Mouse (Mus musculus) NIH3T3 (cell line): ENCODE results near the gene Il18.

Experiments
- DNase-seq: peaks from one replicate; pipeline ENCODE4 v3.0.0-alpha.2; 2012; ENCODE audit warnings: low read depth

The Il18 gene

GRCm38 (mm10) chr9:50553547-50553946 lies 1.1 kb upstream of the Il18 start:
- no peak for DNase-seq

GRCm38 (mm10) chr9:50555094-50555446 lies 443 bp downstream of the Il18 start, which contains the start of gene Bco2:
Gene Bco2, minus strand, starts transcription at chr9:50555181.
- DNase-seq, result no peak

- no peak for DNase-seq
Measured at GRCm38 (mm10) chr9:50561145-50561917, 6.7 kb downstream of the Il18 start, which contains the start of gene Tex12. Gene Tex12, minus strand, starts transcription at chr9:50561325.

- DNase-seq, result no peak
Measured at GRCm38 (mm10) chr9:50561918-50562360, 7.3 kb downstream of the Il18 start.

GRCm38 (mm10) chr9:50565173-50565572 lies 10.5 kb downstream of the Il18 start:
- DNase-seq, result peak; percentile 72

GRCm38 (mm10) chr9:50565940-50566339 lies 11.3 kb downstream of the Il18 start:
- no peak for DNase-seq

GRCm38 (mm10) chr9:50567372-50567771 lies 12.7 kb downstream of the Il18 start:
- no peak for DNase-seq

GRCm38 (mm10) chr9:50567881-50568280 lies 13.3 kb downstream of the Il18 start:
- no peak for DNase-seq

- DNase-seq, result peak; percentile 72
Measured at GRCm38 (mm10) chr9:50569599-50570525, 15.2 kb downstream of the Il18 start.

- peak; percentile 85 for DNase-seq
Measured at GRCm38 (mm10) chr9:50580370-50580769, 25.7 kb downstream of the Il18 start.

GRCm38 (mm10) chr9:50585145-50585818 lies 30.7 kb downstream of the Il18 start:
- no peak for DNase-seq

- no peak for DNase-seq
Measured at GRCm38 (mm10) chr9:50586955-50587354, 32.3 kb downstream of the Il18 start.

GRCm38 (mm10) chr9:50590856-50591518 lies 36.4 kb downstream of the Il18 start:
- peak; percentile 76 for DNase-seq

GRCm38 (mm10) chr9:50592955-50593354 lies 38.3 kb downstream of the Il18 start:
- DNase-seq, result no peak

- DNase-seq, result peak; percentile 64
Measured at GRCm38 (mm10) chr9:50593544-50593943, 38.9 kb downstream of the Il18 start.

GRCm38 (mm10) chr9:50594794-50595417 lies 40.3 kb downstream of the Il18 start:
- DNase-seq, result no peak

GRCm38 (mm10) chr9:50596973-50597372 lies 42.3 kb downstream of the Il18 start:
- no peak for DNase-seq

- no peak for DNase-seq
Measured at GRCm38 (mm10) chr9:50601536-50601935, 46.9 kb downstream of the Il18 start.

- no peak for DNase-seq
Measured at GRCm38 (mm10) chr9:50602055-50602845, 47.6 kb downstream of the Il18 start.
